Mouse (Mus musculus): ENCODE results near the gene Hist1h3b. TPM values are rescaled to one million over a fixed set of nuclear protein-coding genes. Genes with fewer than 3 reads are reported as not detected.
"Not testable (repeated sequence)": the region's sequence is repeated elsewhere in the genome, so short reads cannot be mapped to it uniquely, and the experiment has no call there.

Hist1h3b gene
- polyA plus RNA-seq (2014; fragmentation: Nextera tagmentation; extraction: Ambion mirVana) = 8.3 and 10.5 TPM in 2 replicates

GRCm38 (mm10) chr13:23752067-23752741 is at the start of gene Hist1h3b:
Gene Hist1h3b, plus strand, starts transcription at chr13:23752267.
- not testable (repeated sequence) for H3K36me3 ChIP-seq (replicated peaks; ENCODE audit: control insufficient read depth, insufficient read depth, low read depth, low read length); H3K4me1 ChIP-seq (ENCODE audit: control insufficient read depth, insufficient read depth, low read length); H3K27me3 ChIP-seq (ENCODE audit: control insufficient read depth, insufficient read depth, low read length); H3K9me3 ChIP-seq (replicated peaks; ENCODE audit: control insufficient read depth, low read length)
- DNase-seq (ENCODE audit: low spot score) (peak; percentile 98), ATAC-seq (replicated peaks; ENCODE audit: insufficient number of reproducible peaks, low FRiP score, low TSS enrichment, low read depth) (peak; percentile 91)
- Histone ChIP-seq H3K4me2 (ENCODE audit: low read depth, low read length) (peak within 1 kb of the TSS; percentile 56), H3K9ac (replicated peaks; ENCODE audit: low read length) (peak within 1 kb of the TSS; percentile 69), H3K4me3 (ENCODE audit: low read depth, low read length) (peak within 1 kb of the TSS; percentile 39), H3K27ac (replicated peaks; ENCODE audit: low read depth, low read length) (peak within 1 kb of the TSS; percentile 97)
- under 1% methylated on average over 15 of the region's 47 CpGs for WGBS

GRCm38 (mm10) chr13:23702801-23703200 is 49.3 kb upstream of the Hist1h3b start:
- not testable (repeated sequence) for H3K9ac ChIP-seq (replicated peaks; ENCODE audit: low read length); DNase-seq (ENCODE audit: low spot score); H3K9me3 ChIP-seq (replicated peaks; ENCODE audit: control insufficient read depth, low read length); H3K4me1 ChIP-seq (ENCODE audit: control insufficient read depth, insufficient read depth, low read length); H3K4me2 ChIP-seq (ENCODE audit: low read depth, low read length); H3K4me3 ChIP-seq (ENCODE audit: low read depth, low read length); ATAC-seq (replicated peaks; ENCODE audit: insufficient number of reproducible peaks, low FRiP score, low TSS enrichment, low read depth); H3K27ac ChIP-seq (replicated peaks; ENCODE audit: low read depth, low read length); H3K36me3 ChIP-seq (replicated peaks; ENCODE audit: control insufficient read depth, insufficient read depth, low read depth, low read length); H3K27me3 ChIP-seq (ENCODE audit: control insufficient read depth, insufficient read depth, low read length)
- 89% methylated on average over 2 of the region's 2 CpGs for WGBS

- Histone ChIP-seq H3K4me2 (ENCODE audit: low read depth, low read length) (no peak overlapping the region), H3K9me3 (replicated peaks; ENCODE audit: control insufficient read depth, low read length) (no peaks in the 10 kb centered on the region), H3K4me1 (ENCODE audit: control insufficient read depth, insufficient read depth, low read length) (no peaks in the 10 kb centered on the region; the same call in 1 of the 2 replicates), H3K9ac (replicated peaks; ENCODE audit: low read length) (no peak overlapping the region), H3K36me3 (replicated peaks; ENCODE audit: control insufficient read depth, insufficient read depth, low read depth, low read length) (no peaks in the 10 kb centered on the region), H3K27ac (replicated peaks; ENCODE audit: low read depth, low read length) (no peak overlapping the region), H3K4me3 (ENCODE audit: low read depth, low read length) (no peak overlapping the region), H3K27me3 (ENCODE audit: control insufficient read depth, insufficient read depth, low read length) (no peaks in the 10 kb centered on the region)
- ATAC-seq (replicated peaks; ENCODE audit: insufficient number of reproducible peaks, low FRiP score, low TSS enrichment, low read depth) (no peak), DNase-seq (ENCODE audit: low spot score) (no peak)
- 91% methylated on average over 7 of the region's 7 CpGs for WGBS
These were observed 46.2 kb upstream of the Hist1h3b start for GRCm38 (mm10) chr13:23705751-23706356.

GRCm38 (mm10) chr13:23706771-23707170 is 45.3 kb upstream of the Hist1h3b start:
- DNase-seq (ENCODE audit: low spot score) (no peak), ATAC-seq (replicated peaks; ENCODE audit: insufficient number of reproducible peaks, low FRiP score, low TSS enrichment, low read depth) (no peak)
- no peaks in the 10 kb centered on the region for H3K9me3 ChIP-seq (replicated peaks; ENCODE audit: control insufficient read depth, low read length)
- H3K4me1 ChIP-seq (ENCODE audit: control insufficient read depth, insufficient read depth, low read length) = no peaks in the 10 kb centered on the region; the same call in 1 of the 2 replicates
- H3K4me3 ChIP-seq (ENCODE audit: low read depth, low read length) = no peak overlapping the region
- H3K4me2 ChIP-seq (ENCODE audit: low read depth, low read length) = no peak overlapping the region
- no peaks in the 10 kb centered on the region for H3K27me3 ChIP-seq (ENCODE audit: control insufficient read depth, insufficient read depth, low read length)
- H3K36me3 ChIP-seq (replicated peaks; ENCODE audit: control insufficient read depth, insufficient read depth, low read depth, low read length) = no peaks in the 10 kb centered on the region
- WGBS = 95% methylated on average over 12 of the region's 12 CpGs
- H3K27ac ChIP-seq (replicated peaks; ENCODE audit: low read depth, low read length) = no peak overlapping the region
- no peak overlapping the region for H3K9ac ChIP-seq (replicated peaks; ENCODE audit: low read length)

GRCm38 (mm10) chr13:23708041-23708440 is 44.0 kb upstream of the Hist1h3b start:
- no peaks in the 10 kb centered on the region for H3K27me3 ChIP-seq (ENCODE audit: control insufficient read depth, insufficient read depth, low read length)
- no peak overlapping the region for H3K4me3 ChIP-seq (ENCODE audit: low read depth, low read length)
- no peak for ATAC-seq (replicated peaks; ENCODE audit: insufficient number of reproducible peaks, low FRiP score, low TSS enrichment, low read depth)

GRCm38 (mm10) chr13:23708654-23709053 is 43.4 kb upstream of the Hist1h3b start:
- Histone ChIP-seq H3K9ac (replicated peaks; ENCODE audit: low read length) (no peak overlapping the region), H3K36me3 (replicated peaks; ENCODE audit: control insufficient read depth, insufficient read depth, low read depth, low read length) (no peaks in the 10 kb centered on the region), H3K4me3 (ENCODE audit: low read depth, low read length) (no peak overlapping the region), H3K4me2 (ENCODE audit: low read depth, low read length) (no peak overlapping the region), H3K27me3 (ENCODE audit: control insufficient read depth, insufficient read depth, low read length) (no peaks in the 10 kb centered on the region), H3K4me1 (ENCODE audit: control insufficient read depth, insufficient read depth, low read length) (no peaks in the 10 kb centered on the region; the same call in 1 of the 2 replicates), H3K27ac (replicated peaks; ENCODE audit: low read depth, low read length) (no peak overlapping the region), H3K9me3 (replicated peaks; ENCODE audit: control insufficient read depth, low read length) (no peaks in the 10 kb centered on the region)
- ATAC-seq (replicated peaks; ENCODE audit: insufficient number of reproducible peaks, low FRiP score, low TSS enrichment, low read depth) = no peak
- no peak for DNase-seq (ENCODE audit: low spot score)
- WGBS = 77% methylated on average over 4 of the region's 4 CpGs

More at GRCm38 (mm10) chr13:23708041-23708440, 44.0 kb upstream of the Hist1h3b start:
- Histone ChIP-seq H3K9me3 (replicated peaks; ENCODE audit: control insufficient read depth, low read length) (no peaks in the 10 kb centered on the region), H3K4me1 (ENCODE audit: control insufficient read depth, insufficient read depth, low read length) (no peaks in the 10 kb centered on the region; the same call in 1 of the 2 replicates), H3K27ac (replicated peaks; ENCODE audit: low read depth, low read length) (no peak overlapping the region), H3K36me3 (replicated peaks; ENCODE audit: control insufficient read depth, insufficient read depth, low read depth, low read length) (no peaks in the 10 kb centered on the region), H3K9ac (replicated peaks; ENCODE audit: low read length) (no peak overlapping the region), H3K4me2 (ENCODE audit: low read depth, low read length) (no peak overlapping the region)
- WGBS = 86% methylated on average over 4 of the region's 4 CpGs
- DNase-seq (ENCODE audit: low spot score) = no peak

- WGBS = 11% methylated on average over 11 of the region's 15 CpGs
- 0 out of 2 replicates have a peak, but pooled peaks have one; percentile 18 for ATAC-seq (replicated peaks; ENCODE audit: insufficient number of reproducible peaks, low FRiP score, low TSS enrichment, low read depth)
- no peaks in the 10 kb centered on the region for H3K9me3 ChIP-seq (replicated peaks; ENCODE audit: control insufficient read depth, low read length)
- peak overlapping the region; percentile 58 for H3K4me2 ChIP-seq (ENCODE audit: low read depth, low read length)
- no peaks in the 10 kb centered on the region for H3K27me3 ChIP-seq (ENCODE audit: control insufficient read depth, insufficient read depth, low read length)
- DNase-seq (ENCODE audit: low spot score) = no peak
- peak overlapping the region; percentile 28 for H3K4me3 ChIP-seq (ENCODE audit: low read depth, low read length)
- H3K27ac ChIP-seq (replicated peaks; ENCODE audit: low read depth, low read length) = peak overlapping the region; percentile 8; the same call in 1 of the 2 replicates
- no peaks in the 10 kb centered on the region for H3K36me3 ChIP-seq (replicated peaks; ENCODE audit: control insufficient read depth, insufficient read depth, low read depth, low read length)
- H3K9ac ChIP-seq (replicated peaks; ENCODE audit: low read length) = peak overlapping the region; percentile 57
- H3K4me1 ChIP-seq (ENCODE audit: control insufficient read depth, insufficient read depth, low read length) = no peaks in the 10 kb centered on the region; the same call in 1 of the 2 replicates
These were observed 42.2 kb upstream of the Hist1h3b start for GRCm38 (mm10) chr13:23709714-23710373.
